Mouse (Mus musculus) layer of hippocampus, adult 9-10 months (tissue): ENCODE results near the gene Exoc4.

Source experiments
- DNase-seq: peaks from one replicate; pipeline ENCODE4 v3.0.0; 2022; ENCODE audit warnings: low spot score

The Exoc4 gene

GRCm38 (mm10) chr6:33866901-33867580 is 618.2 kb downstream of the Exoc4 start:
- no peak for DNase-seq

- no peak for DNase-seq
Observed at GRCm38 (mm10) chr6:33869251-33869650, 620.4 kb downstream of the Exoc4 start.

GRCm38 (mm10) chr6:33870468-33871142 is 621.7 kb downstream of the Exoc4 start:
- no peak for DNase-seq

- no peak for DNase-seq
Observed at GRCm38 (mm10) chr6:33871286-33871685, 622.4 kb downstream of the Exoc4 start.

GRCm38 (mm10) chr6:33872192-33872591 is 623.3 kb downstream of the Exoc4 start:
- no peak for DNase-seq

- no peak for DNase-seq
Observed at GRCm38 (mm10) chr6:33873000-33873399, 624.1 kb downstream of the Exoc4 start.

- no peak for DNase-seq
Observed at GRCm38 (mm10) chr6:33874291-33875014, 625.6 kb downstream of the Exoc4 start.

GRCm38 (mm10) chr6:33884141-33884683 is 635.3 kb downstream of the Exoc4 start:
- no peak for DNase-seq

- DNase-seq, result no peak
Observed at GRCm38 (mm10) chr6:33886941-33887340, 638.1 kb downstream of the Exoc4 start.

GRCm38 (mm10) chr6:33890926-33891325 is 642.0 kb downstream of the Exoc4 start:
- no peak for DNase-seq

GRCm38 (mm10) chr6:33892142-33892541 is 643.3 kb downstream of the Exoc4 start:
- no peak for DNase-seq

GRCm38 (mm10) chr6:33899973-33900372 is 651.1 kb downstream of the Exoc4 start:
- DNase-seq, result no peak

- DNase-seq, result no peak
Observed at GRCm38 (mm10) chr6:33900615-33901014, 651.7 kb downstream of the Exoc4 start.

GRCm38 (mm10) chr6:33905099-33905498 is 656.2 kb downstream of the Exoc4 start:
- DNase-seq, result no peak

GRCm38 (mm10) chr6:33910671-33911070 is 661.8 kb downstream of the Exoc4 start:
- DNase-seq, result no peak

GRCm38 (mm10) chr6:33913072-33913471 is 664.2 kb downstream of the Exoc4 start:
- no peak for DNase-seq

- DNase-seq, result no peak
Observed at GRCm38 (mm10) chr6:33913486-33913885, 664.6 kb downstream of the Exoc4 start.

- no peak for DNase-seq
Observed at GRCm38 (mm10) chr6:33913964-33914363, 665.1 kb downstream of the Exoc4 start.

- DNase-seq, result no peak
Observed at GRCm38 (mm10) chr6:33923571-33923970, 674.7 kb downstream of the Exoc4 start.

- DNase-seq, result no peak
Observed at GRCm38 (mm10) chr6:33924888-33925287, 676.0 kb downstream of the Exoc4 start.

- DNase-seq, result peak; percentile 68
Observed at GRCm38 (mm10) chr6:33929342-33930086, 680.6 kb downstream of the Exoc4 start.
